Mouse (Mus musculus): ENCODE data around the gene Foxp1.

- TF ChIP-seq GATA1 (IDR thresholded peaks at IDR 0.05; ENCODE audit: borderline replicate concordance, low read length) (no peak), FLI1 (IDR thresholded peaks at IDR 0.05; ENCODE audit: low read length) (no peak)
These were observed 143.4 kb downstream of the Foxp1 start for GRCm38 (mm10) chr6:99378997-99379710.
